Mouse (Mus musculus) left cerebral cortex, postnatal 4 days (tissue): ENCODE measurements around the gene Pdzd2. TPM values are rescaled to one million over a fixed set of nuclear protein-coding genes. Genes with fewer than 3 reads are reported as not detected.

Experiments used
- DNase-seq: peaks from one replicate; pipeline ENCODE4 v3.0.0-alpha.2; 2022
- intact Hi-C: fragments of 180-260 bp; cut with DNase I; formaldehyde crosslinking; loops from one replicate; pipeline ENCODE4 v1.15.1; 2025
- total RNA-seq, 2 experiments: library from RNA; stranded (reverse); gene quantifications; 2 replicates each; pipeline ENCODE4 v1.2.3; 2021

Pdzd2 gene
- total RNA-seq, 2 experiments from 2014 or later: 87.8 to 107 TPM

GRCm38 (mm10) chr15:12415536-12416200 lies 324.1 kb downstream of the Pdzd2 start:
- DNase-seq: no peak
- intact Hi-C loops: no loop called here

DNA sequence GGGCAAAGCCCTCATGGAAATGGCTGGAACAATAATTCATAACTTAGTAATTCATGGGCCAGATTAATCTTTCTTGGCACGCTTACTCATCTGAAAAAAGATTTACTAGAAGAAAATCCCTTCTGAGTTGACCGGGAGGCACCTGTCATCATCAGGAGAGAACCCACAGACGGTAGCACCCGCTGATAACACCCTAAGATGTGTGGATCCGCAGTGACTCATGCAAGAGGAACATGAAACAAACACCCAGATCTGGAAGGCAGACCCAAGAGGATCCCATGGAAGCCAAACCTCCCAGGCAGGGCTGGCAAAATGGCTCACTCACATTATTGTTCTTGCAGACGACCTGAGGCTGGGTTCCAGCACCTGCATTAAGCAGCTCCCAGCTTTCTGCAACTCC lies 325.0 kb downstream of the Pdzd2 start:
- intact Hi-C loops: no loop called here
- no peak for DNase-seq

DNA sequence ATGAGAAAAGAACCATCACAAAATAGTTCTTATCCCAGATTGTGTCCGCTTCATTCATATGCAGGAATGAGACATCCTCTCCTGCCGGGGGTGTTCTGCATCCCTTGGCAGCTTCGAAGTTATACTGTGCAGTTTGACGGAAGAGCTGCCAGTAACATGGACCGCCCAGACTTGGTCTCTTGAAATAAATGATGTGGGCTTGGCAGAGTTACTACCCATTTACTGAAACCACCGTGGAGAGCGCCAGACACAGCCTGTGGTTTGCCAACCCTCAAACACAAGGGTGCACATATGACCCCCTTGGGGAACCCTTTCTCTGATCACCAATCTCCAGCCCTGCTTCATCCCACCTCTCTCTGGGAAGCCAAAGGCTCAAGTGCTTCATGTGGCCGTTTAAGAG lies 331.5 kb downstream of the Pdzd2 start:
- DNase-seq: peak; percentile 28
- intact Hi-C loops: no loop called here

DNA sequence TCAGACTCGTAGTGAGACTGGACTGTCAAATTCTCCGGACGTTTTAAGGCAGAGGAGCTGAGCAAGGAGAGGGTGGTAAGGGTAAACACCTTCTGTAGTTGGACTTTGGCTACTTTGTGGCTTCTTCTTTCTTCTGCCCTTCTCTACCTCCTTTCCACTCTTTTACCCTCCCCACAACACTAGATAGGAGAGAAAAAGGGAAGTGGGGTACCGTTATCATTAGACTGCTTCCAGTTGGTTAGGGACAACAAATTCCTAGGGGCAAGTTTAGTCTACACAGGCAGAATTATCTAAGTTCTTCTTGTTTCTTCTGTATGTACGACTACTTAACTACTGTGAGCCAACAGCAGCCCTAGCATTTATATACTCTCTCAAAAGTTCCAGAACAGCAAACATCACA lies 334.1 kb downstream of the Pdzd2 start:
- intact Hi-C loops: no loop called here
- DNase-seq: no peak

DNA sequence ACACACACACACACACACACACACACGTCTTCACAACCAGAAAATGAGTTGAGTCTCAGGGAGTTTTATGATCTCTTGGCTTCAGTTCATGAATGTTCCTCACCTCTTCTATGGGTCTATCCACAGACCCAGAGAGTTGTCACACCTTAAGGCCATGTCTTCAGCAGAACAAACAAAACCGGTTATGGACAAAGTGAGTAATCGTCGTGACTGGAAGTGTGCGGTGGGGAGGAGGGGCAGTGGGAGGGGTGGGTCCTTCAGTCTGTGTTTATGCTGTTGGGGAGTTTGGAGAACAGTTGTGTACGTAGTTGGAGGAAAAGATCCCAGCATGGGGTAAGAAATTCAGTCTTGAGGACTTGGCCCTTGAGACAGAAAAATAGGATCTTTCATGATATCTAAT lies 342.7 kb downstream of the Pdzd2 start:
- intact Hi-C loops: no loop called here
- DNase-seq: no peak

GRCm38 (mm10) chr15:12394758-12395157 lies 345.0 kb downstream of the Pdzd2 start:
- intact Hi-C loops: no loop called here
- DNase-seq: no peak

- DNase-seq: no peak
- intact Hi-C loops: no loop called here
Observed at GRCm38 (mm10) chr15:12388726-12389489, 350.8 kb downstream of the Pdzd2 start.

DNA sequence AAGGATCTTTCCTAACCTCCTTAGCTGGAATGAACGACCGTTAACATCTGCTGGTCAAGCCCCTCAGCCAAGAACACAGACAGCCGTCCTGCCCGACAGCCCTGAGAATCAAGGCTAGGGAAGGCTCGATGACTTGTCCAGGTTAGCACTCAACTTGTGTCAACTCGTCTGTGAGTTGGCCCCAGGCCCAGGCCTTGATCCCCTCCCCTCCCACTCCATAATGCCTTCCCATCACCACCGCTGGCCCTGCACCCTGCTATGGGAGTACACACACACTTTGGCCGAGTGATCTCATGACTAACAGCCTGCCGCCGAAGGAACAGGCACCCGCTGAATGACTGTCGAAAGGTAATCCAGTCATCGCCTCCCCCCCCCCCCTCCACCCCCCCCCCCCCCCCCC lies 355.0 kb downstream of the Pdzd2 start:
- peak; percentile 29 for DNase-seq
- intact Hi-C loops: no loop called here

- DNase-seq: peak; percentile 32
- intact Hi-C loops: no loop called here
Observed at GRCm38 (mm10) chr15:12380548-12380947, 359.2 kb downstream of the Pdzd2 start.

GRCm38 (mm10) chr15:12380057-12380456 lies 359.7 kb downstream of the Pdzd2 start:
- intact Hi-C loops: no loop called here
- DNase-seq: no peak

DNA sequence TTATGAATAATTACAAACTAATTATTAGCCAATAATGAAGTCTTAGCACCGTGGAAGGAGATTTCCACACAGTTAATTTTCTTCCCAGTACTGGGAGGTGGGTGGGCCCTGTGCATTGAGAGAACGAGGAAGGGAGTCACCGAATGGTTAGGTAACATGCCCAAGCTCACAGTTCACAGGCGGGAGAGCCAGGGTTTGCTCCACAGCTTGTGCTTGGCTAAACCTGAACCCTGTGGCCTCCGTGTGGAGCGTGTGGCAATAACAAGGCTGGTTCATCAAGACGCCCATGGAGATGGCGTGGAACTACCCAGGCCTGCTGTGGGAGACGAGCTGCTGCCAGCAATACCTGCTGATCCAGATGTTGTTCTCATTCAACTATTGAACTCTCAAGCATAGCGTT lies 361.9 kb downstream of the Pdzd2 start:
- intact Hi-C loops: no loop called here
- no peak for DNase-seq

- intact Hi-C loops: no loop called here
- DNase-seq: no peak
Observed at GRCm38 (mm10) chr15:12376491-12377069, 363.1 kb downstream of the Pdzd2 start.

DNA sequence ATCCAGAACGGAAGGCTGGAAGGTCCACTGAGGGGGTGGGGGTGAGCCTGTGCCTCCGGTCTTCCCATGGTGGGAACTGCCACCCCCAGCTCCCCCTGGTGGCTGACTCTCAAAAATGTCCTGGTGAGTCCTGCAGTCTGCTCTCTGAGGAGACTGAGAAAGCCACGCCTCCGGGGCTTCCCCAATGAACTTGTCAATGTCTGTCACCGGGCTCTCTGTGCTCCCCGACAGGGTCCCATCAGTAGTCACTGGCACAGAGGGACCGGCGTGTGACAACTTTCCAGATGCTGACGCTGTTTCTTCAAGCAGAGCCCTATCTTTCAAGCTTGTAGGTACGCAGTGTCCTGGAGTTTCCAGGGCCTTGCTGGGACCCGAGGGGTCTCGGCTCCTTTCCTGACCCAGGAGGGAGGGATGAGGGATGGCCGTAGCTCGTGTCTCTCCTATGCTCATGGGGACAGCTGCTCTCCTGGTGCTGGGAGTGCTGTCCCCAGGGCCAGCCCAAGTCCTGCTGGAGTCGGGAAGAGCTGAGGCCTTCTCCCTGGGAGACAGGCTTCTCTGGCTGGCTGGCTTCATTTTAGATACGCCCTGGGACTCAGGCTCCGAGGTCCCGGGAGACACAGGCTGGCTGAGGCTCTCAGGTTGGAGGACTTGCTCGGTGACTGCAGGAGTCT lies 363.9 kb downstream of the Pdzd2 start:
- intact Hi-C loops: no loop called here
- peak; percentile 88 for DNase-seq

DNA sequence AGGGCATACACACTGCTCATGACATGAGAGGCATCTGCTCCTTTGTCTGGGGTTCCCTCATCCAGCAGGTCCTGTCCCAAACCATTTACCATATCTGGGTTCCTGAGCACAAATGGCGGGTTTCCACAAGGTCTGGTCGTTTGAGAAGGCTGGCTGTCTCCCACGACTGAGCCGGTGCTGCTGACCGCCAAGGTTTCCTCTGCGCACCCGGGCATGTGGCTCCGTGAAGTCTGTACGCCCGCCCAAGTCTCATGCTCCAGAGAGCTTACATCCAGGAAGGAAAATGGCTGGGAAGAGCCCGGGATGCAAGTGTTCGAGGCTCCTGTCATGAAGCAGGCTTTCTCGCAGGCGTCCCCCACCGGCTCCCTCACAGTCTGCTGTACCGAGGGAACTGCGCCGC lies 364.8 kb downstream of the Pdzd2 start:
- intact Hi-C loops: loop anchor here (5.0 kb wide), 1 partner anchor 417 kb away; no protein-coding TSS in a partner anchor
- no peak for DNase-seq

- DNase-seq: no peak
- intact Hi-C loops: loop anchor here (5.0 kb wide), 1 partner anchor 418 kb away; no protein-coding TSS in a partner anchor
Observed at GRCm38 (mm10) chr15:12373918-12374317, 365.8 kb downstream of the Pdzd2 start.

DNA sequence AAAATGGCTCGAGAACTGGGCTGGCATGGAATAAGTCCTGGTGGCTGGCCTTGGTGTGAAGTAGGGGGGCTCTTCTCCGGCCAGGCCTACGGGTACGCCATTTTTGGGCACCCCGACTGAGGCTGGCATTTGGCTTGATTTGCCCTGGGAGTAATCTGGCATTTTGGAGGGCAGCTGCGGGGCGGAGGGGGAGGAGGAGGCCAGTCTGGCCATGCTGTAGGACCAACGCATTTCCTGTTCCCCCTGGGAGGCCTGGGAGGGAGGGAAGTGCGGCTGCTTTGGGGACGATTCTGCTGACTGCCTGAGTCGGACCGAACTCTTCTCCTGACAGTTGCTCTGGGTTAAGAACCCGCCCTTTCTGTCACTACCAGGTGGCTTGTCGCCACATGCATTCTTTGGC lies 366.2 kb downstream of the Pdzd2 start:
- intact Hi-C loops: loop anchor here (5.0 kb wide), 1 partner anchor 419 kb away; no protein-coding TSS in a partner anchor
- peak; percentile 29 for DNase-seq

- DNase-seq: peak; percentile 81
- intact Hi-C loops: loop anchor here (2.0 to 5.0 kb wide), 2 partner anchors 206 to 421 kb away; no protein-coding TSS in a partner anchor
Observed at GRCm38 (mm10) chr15:12371183-12371582, 368.5 kb downstream of the Pdzd2 start.

- DNase-seq: no peak
- intact Hi-C loops: loop anchor here (2.0 to 5.0 kb wide), 2 partner anchors 207 to 422 kb away; no protein-coding TSS in a partner anchor
Observed at GRCm38 (mm10) chr15:12370096-12370495, 369.6 kb downstream of the Pdzd2 start.

DNA sequence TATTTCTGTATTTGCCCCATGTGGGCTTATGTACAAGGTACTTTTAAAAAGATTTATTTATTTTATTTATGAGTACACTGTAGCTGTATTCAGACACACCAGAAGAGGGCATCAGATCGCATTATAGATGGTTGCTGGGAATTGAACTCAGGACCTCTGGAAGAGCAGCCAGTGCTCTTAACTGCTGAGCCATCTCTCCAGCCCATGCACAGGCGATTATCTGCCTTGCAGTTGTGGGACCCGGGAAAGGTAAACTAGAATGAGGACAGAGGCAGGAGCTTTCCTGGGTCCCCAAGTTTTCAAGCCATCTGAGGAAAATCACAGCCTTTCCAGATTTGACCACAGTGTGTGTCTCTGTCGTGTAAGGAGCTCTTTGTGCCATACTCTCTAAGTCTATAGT lies 370.9 kb downstream of the Pdzd2 start:
- intact Hi-C loops: loop anchor here (5.0 kb wide), 1 partner anchor 47 kb away; the partner anchor contains the start of genes 1810049J17Rik and Golph3
- no peak for DNase-seq

- intact Hi-C loops: loop anchor here (5.0 kb wide), 1 partner anchor 46 kb away; the partner anchor contains the start of genes 1810049J17Rik and Golph3
- DNase-seq: no peak
Observed at GRCm38 (mm10) chr15:12368357-12368756, 371.4 kb downstream of the Pdzd2 start.
